Mouse (Mus musculus): ENCODE results near the gene C2cd2l.

GRCm38 (mm10) chr9:44353142-44353541 is 33.1 kb upstream of the C2cd2l start:
- no peak for TF ChIP-seq JUND (IDR thresholded peaks at IDR 0.05; ENCODE audit: low read depth, low read length)
- TF ChIP-seq EP300 (IDR thresholded peaks at IDR 0.05; ENCODE audit: low read depth in 1 of 2, low read length in 2 of 2) = no peak
- no peak for TF ChIP-seq POLR2AphosphoS2 (IDR thresholded peaks at IDR 0.05; ENCODE audit: low read length)
- no peak for TF ChIP-seq CTCF (IDR thresholded peaks at IDR 0.05 in 2 of 3, conservative IDR thresholded peaks at IDR 0.05 in 1 of 3; ENCODE audit: control insufficient read depth in 1 of 3, insufficient read depth in 1 of 3, low read depth in 2 of 3, low read length in 3 of 3, poor library complexity in 1 of 3, severe bottlenecking in 1 of 3)
- no peak for TF ChIP-seq MEF2A (IDR thresholded peaks at IDR 0.05; ENCODE audit: extremely low read depth, insufficient replicate concordance, low read depth, low read length, poor library complexity, severe bottlenecking)
- TF ChIP-seq TCF12 (IDR thresholded peaks at IDR 0.05; ENCODE audit: low read depth, low read length) = no peak
- TF ChIP-seq NRF1 (IDR thresholded peaks at IDR 0.05; ENCODE audit: insufficient read depth, low read depth, low read length, poor library complexity, severe bottlenecking) = no peak
- no peak for TF ChIP-seq POLR2A (IDR thresholded peaks at IDR 0.05; ENCODE audit: control insufficient read depth in 1 of 2, insufficient read depth in 1 of 2, low read depth in 1 of 2, low read length in 2 of 2, poor library complexity in 1 of 2)
- no peak for TF ChIP-seq ETS1 (IDR thresholded peaks at IDR 0.05; ENCODE audit: low read depth, low read length)

Data from MEL (cell line).